Mouse (Mus musculus): ENCODE measurements around the gene Cblb. TPM values are rescaled to one million over a fixed set of nuclear protein-coding genes. Genes with fewer than 3 reads are reported as not detected.

Gene Cblb
- polyA plus RNA-seq (2014; fragmentation: Nextera tagmentation; extraction: Ambion mirVana), result 16.8 and 19.2 TPM in 2 replicates

DNA sequence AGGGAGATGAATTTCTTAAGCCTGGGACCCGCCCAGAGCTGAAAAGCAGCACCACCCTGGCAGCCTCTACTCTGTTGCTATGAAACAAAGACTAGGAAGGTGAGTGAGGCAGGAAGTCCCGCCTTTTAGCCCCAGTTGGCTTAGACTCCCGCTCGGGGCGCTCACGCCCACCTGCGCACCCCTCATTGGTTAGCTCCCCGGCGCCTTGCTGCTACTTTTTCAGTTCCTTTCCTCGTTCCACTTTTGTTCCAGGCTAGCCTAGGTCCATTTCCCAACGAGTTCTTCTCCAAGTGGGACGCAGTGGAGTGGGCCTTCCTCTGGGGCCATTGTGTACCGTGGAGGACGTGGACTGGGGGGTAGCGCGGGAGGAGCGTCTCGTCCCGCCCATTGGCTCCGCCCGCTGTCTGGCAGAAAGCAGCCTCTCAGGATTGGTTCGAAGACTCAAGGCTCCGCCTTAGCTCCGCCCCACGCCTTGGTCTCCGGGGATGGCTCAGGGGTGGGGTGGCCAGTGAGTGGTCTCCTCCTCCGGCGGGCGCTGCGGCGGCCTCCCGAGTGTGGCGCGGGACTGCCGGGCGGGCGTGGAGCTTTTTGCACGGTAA lies at the start of gene Cblb:
Gene Cblb, plus strand, starts transcription at position 135 of the 599 bp plus-strand sequence.
- H3K9ac ChIP-seq (ENCODE audit: low read length), result peak within 1 kb of the TSS; percentile 93
- H3K27me3 ChIP-seq (replicated peaks; ENCODE audit: control insufficient read depth, insufficient read depth, low read length), result no peaks in the 10 kb centered on the region
- peak within 1 kb of the TSS; percentile 97 for H3K27ac ChIP-seq (ENCODE audit: low read depth, low read length)
- H3K4me2 ChIP-seq (ENCODE audit: low read length), result peak within 1 kb of the TSS; percentile 67
- H3K4me3 ChIP-seq (ENCODE audit: low read depth, low read length), result peak within 1 kb of the TSS; percentile 96
- H3K9me3 ChIP-seq (replicated peaks; ENCODE audit: control insufficient read depth, low read length), result no peaks in the 10 kb centered on the region
- peaks cover 22% of the 10 kb centered on the region for H3K4me1 ChIP-seq (ENCODE audit: control insufficient read depth, insufficient read depth, low read length)
- peaks cover 18% of the 10 kb centered on the region; the same call in 1 of the 2 replicates for H3K36me3 ChIP-seq (ENCODE audit: control insufficient read depth, insufficient read depth, low read length)
- ATAC-seq (peak; percentile 99), DNase-seq (ENCODE audit: low spot score) (peak; percentile 99)
- WGBS, result under 1% methylated on average over 38 of the region's 38 CpGs

GRCm38 (mm10) chr16:51985436-51985835 lies 45.6 kb upstream of the Cblb start:
- Histone ChIP-seq H3K4me3 (ENCODE audit: low read depth, low read length) (no peak overlapping the region), H3K9ac (ENCODE audit: low read length) (no peak overlapping the region), H3K4me1 (ENCODE audit: control insufficient read depth, insufficient read depth, low read length) (no peaks in the 10 kb centered on the region), H3K36me3 (ENCODE audit: control insufficient read depth, insufficient read depth, low read length) (no peaks in the 10 kb centered on the region), H3K27ac (ENCODE audit: low read depth, low read length) (no peak overlapping the region), H3K27me3 (replicated peaks; ENCODE audit: control insufficient read depth, insufficient read depth, low read length) (no peaks in the 10 kb centered on the region), H3K9me3 (replicated peaks; ENCODE audit: control insufficient read depth, low read length) (no peaks in the 10 kb centered on the region), H3K4me2 (ENCODE audit: low read length) (no peak overlapping the region)
- DNase-seq (ENCODE audit: low spot score) (no peak), ATAC-seq (no peak)
- WGBS, result 68% methylated on average over 8 of the region's 8 CpGs

- H3K27me3 ChIP-seq (replicated peaks; ENCODE audit: control insufficient read depth, insufficient read depth, low read length), result no peaks in the 10 kb centered on the region
- DNase-seq (ENCODE audit: low spot score) (no peak), ATAC-seq (no peak)
- WGBS, result 72% methylated on average over 3 of the region's 3 CpGs
- H3K9me3 ChIP-seq (replicated peaks; ENCODE audit: control insufficient read depth, low read length), result no peaks in the 10 kb centered on the region
- no peak overlapping the region for H3K9ac ChIP-seq (ENCODE audit: low read length)
- H3K36me3 ChIP-seq (ENCODE audit: control insufficient read depth, insufficient read depth, low read length), result no peaks in the 10 kb centered on the region
- H3K4me3 ChIP-seq (ENCODE audit: low read depth, low read length), result no peak overlapping the region
- no peak overlapping the region for H3K27ac ChIP-seq (ENCODE audit: low read depth, low read length)
- no peak overlapping the region for H3K4me2 ChIP-seq (ENCODE audit: low read length)
- H3K4me1 ChIP-seq (ENCODE audit: control insufficient read depth, insufficient read depth, low read length), result no peaks in the 10 kb centered on the region
These were observed 44.8 kb upstream of the Cblb start for GRCm38 (mm10) chr16:51986207-51986606.

- Histone ChIP-seq H3K27me3 (replicated peaks; ENCODE audit: control insufficient read depth, insufficient read depth, low read length) (no peaks in the 10 kb centered on the region), H3K36me3 (ENCODE audit: control insufficient read depth, insufficient read depth, low read length) (no peaks in the 10 kb centered on the region), H3K27ac (ENCODE audit: low read depth, low read length) (no peak overlapping the region), H3K4me1 (ENCODE audit: control insufficient read depth, insufficient read depth, low read length) (no peaks in the 10 kb centered on the region), H3K9ac (ENCODE audit: low read length) (no peak overlapping the region), H3K9me3 (replicated peaks; ENCODE audit: control insufficient read depth, low read length) (no peaks in the 10 kb centered on the region), H3K4me2 (ENCODE audit: low read length) (no peak overlapping the region), H3K4me3 (ENCODE audit: low read depth, low read length) (no peak overlapping the region)
- 85% methylated on average over 4 of the region's 4 CpGs for WGBS
- ATAC-seq, result no peak
- DNase-seq (ENCODE audit: low spot score), result no peak
These were observed 43.9 kb upstream of the Cblb start for GRCm38 (mm10) chr16:51987085-51987620.

GRCm38 (mm10) chr16:51988027-51988426 lies 43.0 kb upstream of the Cblb start:
- Histone ChIP-seq H3K4me1 (ENCODE audit: control insufficient read depth, insufficient read depth, low read length) (no peaks in the 10 kb centered on the region), H3K36me3 (ENCODE audit: control insufficient read depth, insufficient read depth, low read length) (no peaks in the 10 kb centered on the region), H3K4me3 (ENCODE audit: low read depth, low read length) (no peak overlapping the region), H3K4me2 (ENCODE audit: low read length) (no peak overlapping the region), H3K27ac (ENCODE audit: low read depth, low read length) (no peak overlapping the region), H3K9ac (ENCODE audit: low read length) (no peak overlapping the region), H3K27me3 (replicated peaks; ENCODE audit: control insufficient read depth, insufficient read depth, low read length) (no peaks in the 10 kb centered on the region), H3K9me3 (replicated peaks; ENCODE audit: control insufficient read depth, low read length) (no peaks in the 10 kb centered on the region)
- ATAC-seq, result no peak
- DNase-seq (ENCODE audit: low spot score), result no peak

GRCm38 (mm10) chr16:51989259-51989658 lies 41.8 kb upstream of the Cblb start:
- Histone ChIP-seq H3K27ac (ENCODE audit: low read depth, low read length) (no peak overlapping the region), H3K4me3 (ENCODE audit: low read depth, low read length) (no peak overlapping the region), H3K9me3 (replicated peaks; ENCODE audit: control insufficient read depth, low read length) (no peaks in the 10 kb centered on the region), H3K27me3 (replicated peaks; ENCODE audit: control insufficient read depth, insufficient read depth, low read length) (no peaks in the 10 kb centered on the region), H3K4me2 (ENCODE audit: low read length) (no peak overlapping the region), H3K36me3 (ENCODE audit: control insufficient read depth, insufficient read depth, low read length) (no peaks in the 10 kb centered on the region), H3K9ac (ENCODE audit: low read length) (no peak overlapping the region), H3K4me1 (ENCODE audit: control insufficient read depth, insufficient read depth, low read length) (no peaks in the 10 kb centered on the region)
- WGBS, result 84% methylated on average over 3 of the region's 3 CpGs
- DNase-seq (ENCODE audit: low spot score) (no peak), ATAC-seq (no peak)

- H3K27me3 ChIP-seq (replicated peaks; ENCODE audit: control insufficient read depth, insufficient read depth, low read length), result no peaks in the 10 kb centered on the region
- no peak overlapping the region for H3K4me3 ChIP-seq (ENCODE audit: low read depth, low read length)
- no peak for DNase-seq (ENCODE audit: low spot score)
- ATAC-seq, result no peak
- H3K4me2 ChIP-seq (ENCODE audit: low read length), result no peak overlapping the region
- 90% methylated on average over 3 of the region's 3 CpGs for WGBS
- no peaks in the 10 kb centered on the region for H3K36me3 ChIP-seq (ENCODE audit: control insufficient read depth, insufficient read depth, low read length)
- H3K4me1 ChIP-seq (ENCODE audit: control insufficient read depth, insufficient read depth, low read length), result no peaks in the 10 kb centered on the region
- H3K9ac ChIP-seq (ENCODE audit: low read length), result no peak overlapping the region
- H3K27ac ChIP-seq (ENCODE audit: low read depth, low read length), result no peak overlapping the region
- no peaks in the 10 kb centered on the region for H3K9me3 ChIP-seq (replicated peaks; ENCODE audit: control insufficient read depth, low read length)
These were observed 31.0 kb upstream of the Cblb start for GRCm38 (mm10) chr16:52000043-52000442.

DNA sequence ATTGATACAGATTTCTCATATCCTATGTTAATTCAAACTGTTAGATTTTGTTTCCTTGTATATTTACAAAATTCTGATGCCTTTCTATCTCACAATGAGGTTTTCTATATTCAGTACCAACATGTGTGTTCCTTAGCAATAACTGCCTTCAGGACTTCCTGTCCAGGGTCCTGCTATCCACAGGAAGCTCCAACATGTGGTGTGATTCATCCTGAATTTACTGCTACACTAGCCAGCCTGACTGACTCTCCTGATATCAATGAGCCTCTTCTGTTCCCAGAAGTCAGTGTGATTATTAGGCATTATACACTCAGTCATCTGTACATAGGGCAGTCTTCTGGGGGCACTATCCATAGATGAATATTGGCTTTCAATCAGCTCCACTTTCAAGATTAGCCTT lies 30.2 kb upstream of the Cblb start:
- no peaks in the 10 kb centered on the region for H3K27me3 ChIP-seq (replicated peaks; ENCODE audit: control insufficient read depth, insufficient read depth, low read length)
- H3K9ac ChIP-seq (ENCODE audit: low read length), result no peak overlapping the region
- DNase-seq (ENCODE audit: low spot score) (no peak), ATAC-seq (no peak)
- no peak overlapping the region for H3K4me3 ChIP-seq (ENCODE audit: low read depth, low read length)
- H3K4me2 ChIP-seq (ENCODE audit: low read length), result no peak overlapping the region
- H3K27ac ChIP-seq (ENCODE audit: low read depth, low read length), result no peak overlapping the region
- no peaks in the 10 kb centered on the region for H3K4me1 ChIP-seq (ENCODE audit: control insufficient read depth, insufficient read depth, low read length)
- no peaks in the 10 kb centered on the region for H3K36me3 ChIP-seq (ENCODE audit: control insufficient read depth, insufficient read depth, low read length)
- no peaks in the 10 kb centered on the region for H3K9me3 ChIP-seq (replicated peaks; ENCODE audit: control insufficient read depth, low read length)

DNA sequence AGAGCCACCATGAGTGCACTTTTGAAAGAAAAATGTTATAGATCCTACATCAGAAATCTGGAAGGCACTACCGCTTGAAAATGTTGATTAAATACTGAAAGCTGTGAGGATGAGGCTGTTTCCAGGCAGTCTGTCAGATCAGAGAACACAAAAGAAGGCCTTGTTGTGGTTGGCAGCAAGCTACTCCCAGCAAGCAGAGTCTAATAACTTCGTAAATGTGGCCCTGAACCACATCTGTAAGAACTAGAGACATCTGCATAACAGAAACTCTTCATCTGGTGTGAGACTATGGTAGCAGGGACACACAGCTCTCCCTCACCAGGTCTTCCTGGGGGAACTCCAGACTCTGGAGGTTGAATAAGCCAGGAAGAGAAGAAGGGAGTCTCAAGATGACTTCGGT lies 24.0 kb upstream of the Cblb start:
- Histone ChIP-seq H3K4me3 (ENCODE audit: low read depth, low read length) (no peak overlapping the region), H3K4me2 (ENCODE audit: low read length) (no peak overlapping the region), H3K27ac (ENCODE audit: low read depth, low read length) (no peak overlapping the region), H3K4me1 (ENCODE audit: control insufficient read depth, insufficient read depth, low read length) (no peaks in the 10 kb centered on the region), H3K9me3 (replicated peaks; ENCODE audit: control insufficient read depth, low read length) (no peaks in the 10 kb centered on the region), H3K9ac (ENCODE audit: low read length) (no peak overlapping the region), H3K27me3 (replicated peaks; ENCODE audit: control insufficient read depth, insufficient read depth, low read length) (no peaks in the 10 kb centered on the region), H3K36me3 (ENCODE audit: control insufficient read depth, insufficient read depth, low read length) (no peaks in the 10 kb centered on the region)
- no peak for ATAC-seq
- WGBS, result 74% methylated on average over 3 of the region's 3 CpGs
- DNase-seq (ENCODE audit: low spot score), result no peak
